Mouse (Mus musculus): ENCODE results near the gene Snrpa.

Gene Snrpa

DNA sequence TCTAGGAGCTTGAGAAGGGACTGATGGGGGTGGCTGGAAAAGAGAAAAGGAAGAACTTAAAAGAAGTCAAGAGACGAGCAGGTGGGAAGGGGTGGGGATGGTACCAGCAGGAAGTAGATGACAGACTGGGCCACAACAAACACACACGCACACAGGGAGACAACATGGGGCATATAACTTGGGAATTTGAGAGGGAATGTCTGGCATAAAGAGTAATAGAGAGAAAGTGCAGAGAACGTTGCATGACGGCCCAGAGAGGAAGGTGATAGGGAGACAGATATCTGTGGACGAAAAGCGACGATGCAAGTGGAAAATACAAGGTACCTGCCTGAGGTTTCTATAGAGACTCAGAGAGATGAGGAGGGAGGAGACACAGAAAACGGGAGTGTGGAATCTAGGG lies 30.4 kb downstream of the Snrpa start:
- no peak for DNase-seq

DNA sequence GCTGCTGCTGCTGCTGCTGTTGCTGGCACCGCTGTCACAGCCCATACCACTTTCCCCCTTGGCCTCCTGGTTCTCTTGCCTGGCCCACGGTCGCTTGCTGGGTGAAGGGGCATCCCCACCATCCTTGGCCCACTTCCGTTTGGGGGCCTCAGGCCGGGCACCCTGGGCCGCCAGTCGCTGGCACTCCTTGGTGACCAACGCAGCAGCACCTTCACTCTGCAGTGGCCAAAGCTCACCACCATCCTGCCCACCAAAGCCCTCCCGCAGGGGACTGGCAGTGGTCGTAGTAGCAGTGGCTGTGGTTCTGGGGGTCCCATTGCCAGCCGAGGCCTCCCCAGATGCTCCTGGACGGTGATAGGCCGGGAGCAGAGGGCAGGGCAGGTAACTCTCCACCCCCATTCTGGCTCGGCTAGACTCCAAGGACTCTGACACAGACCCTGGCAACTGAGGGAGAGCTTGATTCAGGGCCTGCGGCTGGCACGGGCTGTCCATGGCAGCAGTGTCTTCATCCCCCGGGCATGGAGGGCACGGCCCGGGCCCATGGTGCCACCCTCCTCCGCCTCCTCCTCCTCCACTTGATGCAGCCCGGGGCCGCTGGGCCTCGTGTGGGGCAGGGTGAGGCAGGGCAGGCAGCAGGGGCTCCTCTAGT lies 30.9 kb downstream of the Snrpa start:
- DNase-seq: peak; percentile 80 to 83

DNA sequence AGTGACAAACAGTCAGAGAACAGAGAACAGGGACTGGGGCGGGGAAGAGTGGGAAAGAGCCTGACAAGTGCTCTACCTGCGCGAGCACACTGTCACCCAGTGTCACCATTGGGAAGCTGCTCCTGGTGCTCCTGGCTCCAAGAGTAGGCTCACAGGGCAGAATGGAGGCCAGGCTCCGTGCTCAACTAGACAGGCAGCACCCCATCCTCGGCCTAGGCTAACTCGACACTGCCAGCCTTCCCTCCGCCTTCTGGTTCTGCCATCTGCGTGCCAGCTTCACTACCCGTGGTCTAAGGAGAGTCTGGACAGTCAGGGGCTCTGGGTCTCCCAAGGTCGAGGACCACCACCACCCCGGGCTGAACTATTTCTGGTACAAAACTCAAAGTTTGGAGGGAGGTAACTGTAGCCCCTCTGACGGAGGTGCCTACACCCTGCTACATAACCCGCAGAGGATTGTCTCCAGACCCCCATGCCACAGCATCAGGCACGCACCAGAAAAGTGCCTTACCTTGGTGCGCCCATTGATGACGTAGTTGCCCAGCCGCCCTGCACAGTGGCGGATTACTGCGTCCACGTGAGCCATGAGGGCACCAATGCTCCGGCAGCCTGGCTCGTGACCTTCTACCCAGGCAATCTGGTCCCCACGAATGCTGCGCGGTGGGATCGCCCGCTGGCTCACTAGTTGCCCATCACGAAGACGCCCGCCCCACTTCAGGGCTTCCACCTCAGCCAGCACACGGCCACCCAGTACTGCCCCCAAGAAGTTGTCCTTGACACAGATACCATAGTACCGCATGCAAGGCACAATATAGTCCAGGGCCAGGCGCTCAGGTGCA lies 31.7 kb downstream of the Snrpa start:
- peak; percentile 56 to 66 for DNase-seq

DNA sequence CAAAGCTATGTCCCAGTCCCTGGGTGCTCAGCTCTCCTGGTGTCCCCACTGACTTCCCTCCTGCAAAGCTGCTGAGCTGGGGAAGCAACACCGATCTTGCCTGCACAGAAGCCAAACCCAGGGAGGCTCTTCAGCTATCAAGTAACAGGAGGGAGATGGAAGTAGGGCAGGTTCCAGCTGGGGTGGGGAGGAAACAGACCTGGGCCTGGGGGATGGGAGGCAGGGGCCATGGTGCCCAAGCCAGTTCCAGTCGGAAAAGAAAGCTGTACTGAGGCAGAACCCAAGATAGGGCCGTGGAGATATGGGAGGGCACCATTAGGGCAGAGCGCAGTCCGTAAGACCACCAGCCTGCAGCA lies 32.6 kb downstream of the Snrpa start:
- DNase-seq: peak; percentile 36 to 48

DNA sequence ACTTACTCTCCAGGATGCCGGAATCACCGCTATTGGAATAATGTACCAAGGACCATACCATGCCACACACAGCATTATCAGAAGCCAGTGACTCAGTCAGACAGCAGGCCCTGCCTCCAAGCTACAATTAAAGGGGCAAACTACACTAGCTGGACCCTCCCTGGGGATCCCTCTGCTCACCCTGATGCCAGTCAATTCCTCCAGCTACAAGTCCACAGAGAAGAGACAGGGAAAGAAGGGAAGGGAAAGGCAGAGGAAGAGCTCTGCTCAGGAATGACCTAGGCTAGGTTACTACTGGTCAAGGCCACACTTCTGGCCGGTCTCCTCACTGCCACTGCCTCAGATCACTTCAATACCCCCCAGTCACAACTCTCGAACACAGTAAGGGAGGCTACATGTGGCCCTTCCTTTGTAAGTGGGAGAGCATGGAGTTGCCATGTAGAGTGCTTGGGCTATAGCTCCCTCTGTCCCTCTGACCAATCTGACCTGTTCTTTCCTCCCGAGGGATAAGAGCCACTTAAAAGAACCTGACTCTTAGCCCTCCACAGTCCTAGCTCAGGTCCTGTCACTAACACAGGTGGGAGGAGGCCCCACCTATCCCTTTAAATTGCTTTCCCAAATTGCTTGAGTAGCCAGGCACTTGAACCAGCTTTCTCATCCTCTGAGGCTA lies 33.2 kb downstream of the Snrpa start:
- peak in 1 of 2 experiments; percentile 9 for DNase-seq

DNA sequence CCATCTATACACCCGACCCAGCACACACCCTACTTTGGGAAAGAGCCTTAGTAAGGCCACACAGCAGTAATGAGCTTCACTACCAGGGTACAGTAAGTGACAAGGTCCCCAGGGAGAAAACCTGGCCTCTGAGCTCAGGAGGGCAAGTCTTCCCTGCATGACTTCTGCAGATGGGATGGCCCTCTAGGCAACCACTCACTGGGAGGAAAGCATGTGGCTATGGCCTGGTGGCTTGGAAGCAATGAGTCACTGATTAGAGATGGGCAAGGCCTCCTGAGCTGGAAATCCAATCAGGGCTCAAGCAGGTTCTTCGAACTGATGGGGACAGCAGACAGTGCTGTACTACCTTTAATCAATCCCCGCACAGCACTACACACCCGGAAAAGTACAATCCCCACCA lies 34.3 kb downstream of the Snrpa start:
- peak in 1 of 2 experiments; percentile 12 for DNase-seq

DNA sequence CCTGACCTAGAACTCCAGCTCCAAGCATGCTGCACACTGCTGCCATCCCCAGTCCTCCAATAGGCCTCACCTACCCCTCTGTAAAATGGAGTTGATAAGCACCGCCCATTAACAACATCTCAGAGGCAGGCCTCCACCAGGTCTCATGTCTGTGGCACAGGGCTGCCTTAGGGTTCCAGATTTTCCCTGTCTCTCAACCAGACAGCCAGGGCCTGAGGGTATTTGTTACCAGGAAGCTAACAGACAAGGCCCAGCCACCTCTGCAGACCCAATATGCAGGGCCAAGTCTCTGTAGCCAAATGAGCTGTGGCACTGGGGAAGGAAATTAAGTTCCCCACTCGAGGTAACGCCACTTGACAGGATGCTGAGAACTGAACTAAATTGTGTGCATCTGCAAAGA lies 35.1 kb downstream of the Snrpa start:
- no peak for DNase-seq

DNA sequence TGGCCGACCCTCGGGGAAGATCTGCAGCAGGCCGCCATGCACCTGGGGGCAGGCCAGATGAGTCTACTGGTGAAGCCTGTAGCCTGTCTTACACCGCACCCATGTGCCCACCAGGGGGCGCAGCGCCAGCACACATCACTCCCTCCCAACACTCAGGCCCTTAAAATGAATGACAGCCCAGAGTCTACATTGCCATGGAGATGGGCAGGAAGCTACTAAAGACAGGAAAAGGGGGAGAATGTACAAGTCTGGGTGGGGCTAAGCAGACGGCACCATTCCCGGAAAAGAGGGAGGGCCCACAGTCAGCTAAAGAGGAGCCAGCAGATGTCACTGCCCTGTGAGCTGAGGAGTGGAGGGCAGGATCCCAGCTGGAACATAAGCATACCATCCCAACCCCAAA lies 36.2 kb downstream of the Snrpa start:
- DNase-seq: peak; percentile 89 to 94

DNA sequence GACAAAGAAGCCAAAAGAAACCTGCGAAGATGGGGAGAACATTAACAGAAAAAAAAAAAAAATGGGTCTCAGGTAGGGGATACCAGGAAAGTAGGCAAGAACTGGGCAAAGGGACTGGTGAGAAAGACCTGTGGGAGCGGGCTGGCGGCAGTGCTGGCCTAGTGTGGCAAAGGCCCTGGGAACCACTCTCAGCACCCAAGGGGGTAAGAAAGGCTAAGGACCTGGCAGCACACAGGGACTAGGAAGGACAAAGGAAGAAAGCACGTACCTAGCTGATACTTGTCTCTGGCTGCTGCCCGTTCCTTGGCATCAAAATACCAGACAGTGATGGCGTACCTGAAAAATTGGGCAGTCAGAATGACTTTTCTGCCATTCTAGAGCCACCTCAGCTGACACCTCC lies 36.8 kb downstream of the Snrpa start:
- no peak for DNase-seq

DNA sequence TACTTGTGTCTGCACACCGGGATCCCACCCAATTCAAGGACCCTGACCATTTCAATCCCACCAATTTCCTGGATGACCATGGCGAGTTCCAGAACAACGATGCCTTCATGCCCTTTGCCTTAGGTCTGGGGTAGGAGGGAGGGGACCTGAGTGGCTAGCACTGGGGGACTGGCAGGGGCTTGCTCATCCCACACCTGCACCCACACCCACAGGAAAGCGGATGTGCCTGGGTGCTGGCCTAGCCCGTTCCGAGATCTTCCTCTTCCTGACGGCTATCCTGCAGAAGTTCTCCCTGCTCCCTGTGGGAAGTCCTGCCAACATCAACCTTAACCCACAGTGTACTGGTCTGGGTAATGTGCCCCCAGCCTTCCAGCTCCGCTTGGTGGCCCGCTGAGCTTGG lies 37.9 kb downstream of the Snrpa start:
- no peak for DNase-seq

DNA sequence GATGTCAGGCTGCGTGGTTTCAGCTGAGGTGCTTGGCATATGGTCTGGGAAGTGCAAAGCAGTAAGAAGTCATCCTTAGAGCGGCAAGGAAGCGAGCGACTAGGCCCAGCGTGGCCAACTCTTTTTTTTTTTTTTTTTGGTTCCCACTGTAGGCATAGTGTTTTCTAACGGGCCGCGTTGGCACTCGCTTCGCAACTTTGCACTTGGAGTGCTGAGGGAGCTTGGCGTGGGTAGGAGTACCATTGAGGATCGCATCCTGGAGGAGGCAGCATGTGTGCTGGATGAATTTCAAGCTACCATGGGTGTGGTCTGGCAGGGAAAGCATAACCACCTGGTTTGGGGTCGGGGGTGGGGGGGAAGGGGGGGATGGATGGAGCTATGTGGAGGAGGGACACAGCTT lies 40.1 kb downstream of the Snrpa start:
- DNase-seq: peak in 1 of 2 experiments; percentile 51

DNA sequence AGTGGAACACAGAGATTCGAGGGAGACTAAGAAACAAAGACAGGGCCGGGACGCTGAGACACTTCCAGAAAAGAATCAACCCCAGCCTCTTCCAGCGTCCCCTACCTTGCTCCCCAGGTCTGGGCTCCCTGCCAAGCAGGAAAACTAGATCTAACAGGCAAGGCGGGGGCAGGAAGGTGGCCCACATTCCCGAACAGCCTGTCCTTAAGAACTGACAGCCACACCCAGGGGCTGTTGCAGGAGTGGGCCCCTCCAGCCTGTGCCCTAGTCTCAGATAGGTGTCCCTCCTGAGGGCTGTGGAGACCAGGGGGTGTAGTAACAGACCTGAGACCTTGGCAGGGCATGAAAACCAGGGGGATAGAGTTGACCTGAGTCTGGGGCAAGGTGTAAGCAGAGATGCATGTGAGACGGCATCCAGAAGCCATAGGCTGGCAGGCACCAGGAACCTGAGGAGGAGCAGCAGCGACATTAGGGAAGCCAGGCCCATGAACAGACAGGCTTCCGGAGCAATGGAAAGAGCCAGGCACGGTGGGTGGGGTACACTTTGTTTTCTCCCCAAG lies 42.8 kb downstream of the Snrpa start, which contains the start of gene Cyp2t4:
TSS of gene Cyp2t4 (plus strand) at position 510 of the 560 bp plus-strand sequence.
- DNase-seq: peak in 1 of 2 experiments; percentile 66
